Mouse (Mus musculus) CH12.LX (cell line): ENCODE measurements around the gene Cox14. TPM values are rescaled to one million over a fixed set of nuclear protein-coding genes. Genes with fewer than 3 reads are reported as not detected.

Source experiments
- DNase-seq: peaks from one replicate; pipeline ENCODE4 v3.0.0-alpha.2; 2013; ENCODE audit errors: extremely low read depth
- H3K27ac ChIP-seq: 2 replicates; pipeline ENCODE4 v1.5.1; 2012; ENCODE audit warnings: low read depth, mild to moderate bottlenecking, control low read depth, moderate library complexity; ENCODE audit not compliant: insufficient read depth
- H3K27me3 ChIP-seq: replicated peaks from 2 replicates; pipeline ENCODE3; 2012; ENCODE audit warnings: inconsistent platforms
- H3K36me3 ChIP-seq, 2 experiments: replicated peaks in 1 of 2; 2 replicates each; pipeline versions ENCODE3 to v1.6.1; 2012; ENCODE audit warnings: inconsistent platforms in 1 of 2, low read length in 1 of 2, mild to moderate bottlenecking in 1 of 2, mixed read lengths in 1 of 2, moderate library complexity in 1 of 2; ENCODE audit not compliant: control insufficient read depth in 1 of 2, insufficient read depth in 1 of 2
- H3K4me1 ChIP-seq, 2 experiments: 2 replicates each; pipeline ENCODE4 v1.6.1; 2012; ENCODE audit warnings: inconsistent platforms in 1 of 2, moderate library complexity in 1 of 2; ENCODE audit not compliant: insufficient read depth in 2 of 2, control insufficient read depth in 1 of 2
- H3K4me2 ChIP-seq: 2 replicates; pipeline ENCODE4 v1.6.1; 2012; ENCODE audit warnings: low read depth, mild to moderate bottlenecking, control low read depth; ENCODE audit not compliant: poor library complexity, insufficient read depth, severe bottlenecking
- H3K4me3 ChIP-seq, 3 experiments: fragments of 150-350 bp in 1 of 3; sonication (generic) in 1 of 3; replicated peaks in 1 of 3; 2 replicates each; pipeline versions ENCODE3 to v1.5.1; 2011 to 2012; ENCODE audit warnings: low read depth in 2 of 3, low read length in 2 of 3, mild to moderate bottlenecking in 2 of 3, moderate library complexity in 2 of 3, control low read depth in 1 of 3, improper control_type of control experiment in 1 of 3, inconsistent platforms in 1 of 3, mixed read lengths in 1 of 3; ENCODE audit not compliant: poor library complexity in 1 of 3
- H3K79me2 ChIP-seq: replicated peaks from 2 replicates; pipeline ENCODE4 v1.6.1; 2012; ENCODE audit warnings: mild to moderate bottlenecking, moderate library complexity; ENCODE audit not compliant: control insufficient read depth, poor library complexity, insufficient read depth, severe bottlenecking; ENCODE audit errors: extremely low read depth
- H3K9ac ChIP-seq: 2 replicates; pipeline ENCODE4 v1.6.1; 2012; ENCODE audit warnings: low read depth, mild to moderate bottlenecking, control low read depth, moderate library complexity; ENCODE audit not compliant: insufficient read depth
- H3K9me3 ChIP-seq: replicated peaks from 2 replicates; pipeline ENCODE3; 2012; ENCODE audit warnings: low read length, inconsistent platforms, mixed read lengths
- E2F4 ChIP-seq: IDR thresholded peaks from 2 replicates; pipeline ENCODE4 v1.6.1; 2011; ENCODE audit warnings: low read depth, low read length, improper control_type of control experiment; ENCODE audit not compliant: insufficient replicate concordance
- ELF1 ChIP-seq: IDR thresholded peaks from 2 replicates; pipeline ENCODE4 v1.6.1; 2014; ENCODE audit warnings: low read depth, mild to moderate bottlenecking, inconsistent platforms, low read length, improper control_type of control experiment
- ETS1 ChIP-seq: conservative IDR thresholded peaks from 2 replicates; pipeline ENCODE4 v1.6.1; 2012; ENCODE audit warnings: low read depth, mild to moderate bottlenecking, inconsistent platforms, low read length, improper control_type of control experiment, moderate library complexity
- HCFC1 ChIP-seq: IDR thresholded peaks from 2 replicates; pipeline ENCODE4 v1.6.1; 2012; ENCODE audit warnings: low read depth, mild to moderate bottlenecking, inconsistent platforms, low read length, improper control_type of control experiment
- IRF4 ChIP-seq: IDR thresholded peaks from 2 replicates; pipeline ENCODE4 v1.6.1; 2014; ENCODE audit warnings: low read depth, mild to moderate bottlenecking, inconsistent platforms, low read length, improper control_type of control experiment
- JUN ChIP-seq: IDR thresholded peaks from 2 replicates; pipeline ENCODE4 v1.6.1; 2011; ENCODE audit warnings: low read depth, mild to moderate bottlenecking, low read length, improper control_type of control experiment, moderate library complexity; ENCODE audit not compliant: insufficient read depth
- MAFK ChIP-seq: IDR thresholded peaks from 2 replicates; pipeline ENCODE4 v1.6.1; 2011; ENCODE audit warnings: low read length, improper control_type of control experiment; ENCODE audit not compliant: insufficient replicate concordance
- MAX ChIP-seq: IDR thresholded peaks from 2 replicates; pipeline ENCODE4 v1.6.1; 2011; ENCODE audit warnings: low read length, improper control_type of control experiment
- MAZ ChIP-seq: IDR thresholded peaks from 2 replicates; pipeline ENCODE4 v1.6.1; 2012; ENCODE audit warnings: low read depth, mild to moderate bottlenecking, inconsistent platforms, low read length, improper control_type of control experiment, moderate library complexity
- PAX5 ChIP-seq: IDR thresholded peaks from 2 replicates; pipeline ENCODE4 v1.6.1; 2012; ENCODE audit warnings: low read length, inconsistent platforms, mixed read lengths
- POLR2A ChIP-seq: IDR thresholded peaks from 2 replicates; pipeline ENCODE4 v1.6.1; 2011; ENCODE audit warnings: low read depth, mild to moderate bottlenecking, improper control_type of control experiment, low read length
- SMC3 ChIP-seq: IDR thresholded peaks from 2 replicates; pipeline ENCODE4 v1.6.1; 2011; ENCODE audit warnings: low read depth, low read length, improper control_type of control experiment
- TBP ChIP-seq: conservative IDR thresholded peaks from 2 replicates; pipeline ENCODE4 v1.6.1; 2011; ENCODE audit warnings: low read depth, low read length, improper control_type of control experiment
- TCF12 ChIP-seq: IDR thresholded peaks from 2 replicates; pipeline ENCODE4 v1.6.1; 2014; ENCODE audit warnings: low read depth, mild to moderate bottlenecking, inconsistent platforms, low read length, improper control_type of control experiment
- ZKSCAN1 ChIP-seq: IDR thresholded peaks from 2 replicates; pipeline ENCODE4 v1.6.1; 2012; ENCODE audit warnings: low read depth, inconsistent platforms, low read length, improper control_type of control experiment, borderline replicate concordance
- dilution Hi-C: fragments of 300-500 bp; cut with MboI; formaldehyde crosslinking; loops from 2 replicates; pipeline ENCODE4 v1.14.3; 2020; ENCODE audit warnings: low sequenced_read_pairs; ENCODE audit not compliant: extremely low pct_unique_long_range_greater_than_20kb, extremely low pct_ligation_motif_present
- in situ Hi-C: fragments of 300-500 bp; cut with MboI; formaldehyde crosslinking; loops from 3 replicates; pipeline ENCODE4 v1.14.3; 2019; ENCODE audit warnings: low sequenced_read_pairs, low pct_ligation_motif_present, low pct_unique_long_range_greater_than_20kb, mixed read lengths
- polyA plus RNA-seq: library from polyadenylated mRNA; unstranded; fragments of >175 nt; gene quantifications from 2 replicates; pipeline ENCODE4 v1.2.1, GENCODE M21; 2012; ENCODE audit warnings: low read depth; ENCODE audit not compliant: insufficient read length
- total RNA-seq, 2 experiments: library from RNA; depleted of rRNA; stranded (reverse); fragments of 300-350 nt in 1 of 2; fragments of >200 nt in 1 of 2; gene quantifications; 2 replicates each; pipeline ENCODE4 v1.2.3; 2012 to 2014

The Cox14 gene
- total and polyA plus RNA-seq, 3 experiments, result 98.8 to 140 (median 119) TPM

GRCm38 (mm10) chr15:99690924-99691323 lies 34.5 kb upstream of the Cox14 start:
- no peak for DNase-seq
- no peaks in the 10 kb centered on the region for H3K79me2 ChIP-seq
- no peak overlapping the region for H3K27ac ChIP-seq
- in situ Hi-C loops, result no loop called here
- H3K9me3 ChIP-seq, result no peaks in the 10 kb centered on the region
- H3K4me3 ChIP-seq, result no peak overlapping the region
- H3K36me3 ChIP-seq, result no peaks in the 10 kb centered on the region
- TF ChIP-seq ZKSCAN1 (no peak), ETS1 (no peak), JUN (no peak), SMC3 (no peak)
- TF ChIP-seq, all 38 proteins: peak for 0
- Histone ChIP-seq H3K27me3 (peaks cover 85% of the 10 kb centered on the region), H3K4me2 (peak overlapping the region; percentile 30; the same call in 1 of the 2 replicates), H3K4me1 (peaks cover 3 to 7% of the 10 kb centered on the region in 2 experiments; a peak in 3 of 4 replicates), H3K9ac (no peak overlapping the region)
- dilution Hi-C loops, result no loop called here

GRCm38 (mm10) chr15:99691976-99692375 lies 33.4 kb upstream of the Cox14 start:
- Histone ChIP-seq H3K27ac (no peak overlapping the region), H3K27me3 (peaks cover 84% of the 10 kb centered on the region), H3K36me3 (no peaks in the 10 kb centered on the region), H3K79me2 (no peaks in the 10 kb centered on the region), H3K4me2 (0 out of 2 replicates have a peak overlapping the region, but pooled peaks have one; percentile 30), H3K4me3 (no peak overlapping the region), H3K4me1 (peaks cover 3 to 8% of the 10 kb centered on the region in 2 experiments; a peak in 3 of 4 replicates), H3K9me3 (no peaks in the 10 kb centered on the region), H3K9ac (no peak overlapping the region)
- TF ChIP-seq ELF1 (no peak), PAX5 (no peak), TCF12 (no peak), MAX (no peak), HCFC1 (no peak), MAZ (no peak), E2F4 (no peak), TBP (no peak), IRF4 (no peak), ETS1 (no peak), JUN (no peak), MAFK (no peak), POLR2A (no peak), ZKSCAN1 (no peak)
- dilution Hi-C loops, result no loop called here
- in situ Hi-C loops, result no loop called here
- DNase-seq, result peak; percentile 17
